Mouse (Mus musculus) thymus, adult 2 months (tissue): ENCODE results near the gene Cadps2.

Experiments used
- CTCF ChIP-seq: fragments of 200-500 bp; IDR thresholded peaks from 2 replicates; pipeline ENCODE4 v1.5.1; 2012; ENCODE audit warnings: mild to moderate bottlenecking, control low read depth, low read length, moderate library complexity, borderline replicate concordance; ENCODE audit not compliant: control insufficient read depth, poor library complexity, insufficient read depth; ENCODE audit errors: extremely low read depth
- POLR2A ChIP-seq: fragments of 200-500 bp; IDR thresholded peaks from 2 replicates; pipeline ENCODE4 v1.6.1; 2012; ENCODE audit warnings: mild to moderate bottlenecking, low read length, control low read depth, moderate library complexity; ENCODE audit not compliant: control insufficient read depth, poor library complexity, insufficient read depth; ENCODE audit errors: extremely low read depth

GRCm38 (mm10) chr6:23394131-23394530 lies 445.1 kb downstream of the Cadps2 start:
- TF ChIP-seq POLR2A = no peak
- TF ChIP-seq CTCF = no peak
